In the genomic region with DNA sequence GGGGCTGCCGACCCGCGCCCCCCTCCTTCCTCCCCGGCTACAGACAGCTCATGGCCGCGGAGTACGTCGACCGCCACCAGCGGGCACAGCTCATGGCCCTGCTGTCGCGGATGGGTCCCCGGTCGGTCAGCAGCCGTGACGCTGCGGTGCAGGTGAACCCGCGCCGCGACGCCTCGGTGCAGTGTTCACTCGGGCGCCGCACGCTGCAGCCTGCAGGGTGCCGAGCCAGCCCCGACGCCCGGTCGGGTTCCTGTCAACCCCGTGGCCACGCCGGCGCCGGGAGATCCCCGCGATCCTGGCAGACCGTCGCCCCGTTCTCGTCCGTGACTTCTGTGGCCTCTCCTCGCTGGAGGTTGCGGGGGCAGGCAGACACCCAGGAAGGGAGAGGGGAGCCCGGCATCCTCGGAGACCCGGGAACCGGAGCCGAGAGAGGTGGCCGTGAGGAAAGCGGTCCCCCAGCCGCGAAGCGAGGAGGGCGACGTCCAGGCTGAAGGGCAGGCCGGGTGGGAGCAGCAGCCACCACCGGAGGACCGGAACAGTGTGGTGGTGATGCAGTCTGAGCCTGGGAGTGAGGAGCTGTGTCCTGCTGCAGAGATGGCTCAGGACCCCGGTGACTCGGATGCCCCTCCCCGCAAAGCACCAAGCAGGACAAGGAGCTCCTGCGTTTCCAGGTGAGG, we compare ENCODE assay signal across 14 mouse cellular contexts. TPM values are rescaled to one million over a fixed set of nuclear protein-coding genes. Genes with fewer than 3 reads are reported as not detected.
DNase-seq lines count a peak whose midpoint lies in the region; ATAC-seq and TF ChIP-seq lines count a peak whose summit lies in the region.
"Not testable (repeated sequence)": the region's sequence is repeated elsewhere in the genome, so short reads cannot be mapped to it uniquely, and the experiment has no call there.
"Had no signal": no experiment of that assay in that cellular context is flagged by ENCODE, and none has a peak within 500 bp of the region (broad histone marks: within the 10 kb centered on the region; RNA-seq: fewer than 3 reads in every experiment).

No protein-coding gene starts in this region.

- not testable (repeated sequence) for TF ChIP-seq CTCF in ES-Bruce4 (IDR thresholded peaks at IDR 0.05; ENCODE audit: low read depth, low read length); intestine, postnatal 0 days (IDR thresholded peaks at IDR 0.05; ENCODE audit: low read depth); olfactory bulb, adult 2 months (IDR thresholded peaks at IDR 0.05; ENCODE audit: insufficient read depth, low read depth, low read length)

- H3K4me1 ChIP-seq in ES-Bruce4 (ENCODE audit: control insufficient read depth, insufficient read depth, low read length); intestine, postnatal 0 days (replicated peaks; ENCODE audit: control insufficient read depth, insufficient read depth, low read length); liver, embryonic 12.5 days; olfactory bulb, adult 2 months (ENCODE audit: control insufficient read depth, insufficient read depth, low read length): not testable (repeated sequence)
- H3K4me1 ChIP-seq in embryonic facial prominence, embryonic 10.5 days, result peaks cover 12% of the 10 kb centered on the region
- H3K4me1 ChIP-seq in midbrain, embryonic 10.5 days, result peaks cover 13% of the 10 kb centered on the region

- peak; percentile 57 for DNase-seq in embryonic facial prominence, embryonic 10.5 days (ENCODE audit: low spot score)
- DNase-seq in heart, postnatal 14 days, result peak; percentile 11
- peak; percentile 52 for DNase-seq in midbrain, embryonic 10.5 days (ENCODE audit: low spot score)

- not testable (repeated sequence) for H3K9me3 ChIP-seq in ES-Bruce4 (replicated peaks; ENCODE audit: control insufficient read depth, insufficient read depth, low read length, poor library complexity, severe bottlenecking); embryonic facial prominence, embryonic 10.5 days; intestine, postnatal 0 days (ENCODE audit: control insufficient read depth); liver, embryonic 12.5 days (replicated peaks); midbrain, embryonic 10.5 days (replicated peaks)

- 0 out of 2 replicates have a peak, but pooled peaks have one; percentile 27 for ATAC-seq in frontal cortex, adult (ENCODE audit: low TSS enrichment)
- ATAC-seq in intestine, postnatal 0 days, result peak; percentile 45; the same call in 1 of the 2 replicates
- ATAC-seq in liver, embryonic 12.5 days, result 0 out of 2 replicates have a peak, but pooled peaks have one; percentile 24

- WGBS in embryonic facial prominence, embryonic 10.5 days, result 2% methylated on average over 62 of the region's 65 CpGs
- WGBS in intestine, postnatal 0 days, result 2% methylated on average over 41 of the region's 65 CpGs
- 5% methylated on average over 51 of the region's 65 CpGs for WGBS in liver, embryonic 12.5 days (ENCODE audit: insufficient replicate concordance)
- WGBS in midbrain, embryonic 10.5 days, result 2% methylated on average over 58 of the region's 65 CpGs
- 4% methylated on average over 61 of the region's 65 CpGs for WGBS in olfactory bulb, adult 2 months

- not testable (repeated sequence) for H3K27me3 ChIP-seq in ES-Bruce4 (ENCODE audit: control insufficient read depth, insufficient read depth, low read length, poor library complexity, severe bottlenecking); intestine, postnatal 0 days (replicated peaks; ENCODE audit: control insufficient read depth, insufficient read depth, low read length)
- H3K27me3 ChIP-seq in embryonic facial prominence, embryonic 10.5 days (replicated peaks; ENCODE audit: low read depth, poor library complexity, severe bottlenecking), result peaks cover 57% of the 10 kb centered on the region
- H3K27me3 ChIP-seq in liver, embryonic 12.5 days (replicated peaks), result peaks cover 62% of the 10 kb centered on the region
- H3K27me3 ChIP-seq in midbrain, embryonic 10.5 days (ENCODE audit: low read depth, poor library complexity, severe bottlenecking), result peaks cover 48% of the 10 kb centered on the region

- H3K27ac ChIP-seq in ES-Bruce4 (ENCODE audit: insufficient read depth, low read length); embryonic facial prominence, embryonic 10.5 days (replicated peaks); intestine, postnatal 0 days (ENCODE audit: low read depth, low read length); liver, embryonic 12.5 days; olfactory bulb, adult 2 months (ENCODE audit: insufficient read depth, low read depth, low read length): not testable (repeated sequence)
- H3K27ac ChIP-seq in midbrain, embryonic 10.5 days (replicated peaks), result 0 out of 2 replicates have a peak overlapping the region, but pooled peaks have one; percentile 33

- peak overlapping the region; percentile 24 for H3K4me3 ChIP-seq in ES-Bruce4 (ENCODE audit: low read depth, low read length)
- H3K4me3 ChIP-seq in embryonic facial prominence, embryonic 10.5 days, result peak overlapping the region; percentile 55
- peak overlapping the region; percentile 37 for H3K4me3 ChIP-seq in intestine, postnatal 0 days (ENCODE audit: low read depth, low read length)
- H3K4me3 ChIP-seq in liver, embryonic 12.5 days, result peak overlapping the region; percentile 41
- peak overlapping the region; percentile 55 for H3K4me3 ChIP-seq in midbrain, embryonic 10.5 days
- peak overlapping the region; percentile 18 for H3K4me3 ChIP-seq in olfactory bulb, adult 2 months (ENCODE audit: insufficient read depth, low read depth, low read length)

- peak overlapping the region; percentile 68 for H3K4me2 ChIP-seq in intestine, postnatal 0 days (replicated peaks; ENCODE audit: low read depth)
- H3K4me2 ChIP-seq in liver, embryonic 12.5 days, result peak overlapping the region; percentile 62

- intact Hi-C loops in heart, postnatal 14 days (cut with DNase I), result not testable (repeated sequence)

- not testable (repeated sequence) for TF ChIP-seq EP300 in ES-Bruce4 (IDR thresholded peaks at IDR 0.05; ENCODE audit: insufficient read depth, low read depth, low read length)

- TF ChIP-seq POLR2A in ES-Bruce4 (IDR thresholded peaks at IDR 0.05; ENCODE audit: insufficient read depth, low read length); olfactory bulb, adult 2 months (IDR thresholded peaks at IDR 0.05; ENCODE audit: insufficient read depth, low read depth, low read length): not testable (repeated sequence)

- H3K9ac ChIP-seq in ES-Bruce4 (ENCODE audit: low read depth, poor library complexity, severe bottlenecking), result peak overlapping the region; percentile 17; the same call in 1 of the 2 replicates
- not testable (repeated sequence) for H3K9ac ChIP-seq in intestine, postnatal 0 days (ENCODE audit: low read depth, low read length); liver, embryonic 12.5 days

- not testable (repeated sequence) for H3K36me3 ChIP-seq in ES-Bruce4 (ENCODE audit: control insufficient read depth, insufficient read depth, low read length, poor library complexity, severe bottlenecking); embryonic facial prominence, embryonic 10.5 days (replicated peaks); intestine, postnatal 0 days (ENCODE audit: control insufficient read depth, insufficient read depth); liver, embryonic 12.5 days; midbrain, embryonic 10.5 days

RNA-seq across cellular contexts. Expression of gene Slc10a4, which starts 7.1 kb away (rescaled TPM):
- polyA plus RNA-seq in ES-Bruce4 (2011; ENCODE audit: insufficient read depth, insufficient read length, low read depth, missing spikeins), result not detected in 2 replicates
- 2.1 and 2.6 TPM in 2 replicates for polyA plus RNA-seq in embryonic facial prominence, embryonic 10.5 days (2016; fragmentation: Nextera tagmentation; extraction: Ambion mirVana)
- not detected for total RNA-seq in heart, postnatal 14 days (2021)
- polyA plus RNA-seq in intestine, postnatal 0 days (2015; fragmentation: Nextera tagmentation; extraction: Ambion mirVana), result 5.1 and 6.3 TPM in 2 replicates
- polyA plus RNA-seq in liver, embryonic 12.5 days (2016; fragmentation: Nextera tagmentation; extraction: Ambion mirVana), result 0.13 and 0.18 TPM in 2 replicates
- polyA plus RNA-seq in midbrain, embryonic 10.5 days (2016; fragmentation: Nextera tagmentation; extraction: Ambion mirVana), result 1.9 and 6.6 TPM in 2 replicates
- not detected in 2 replicates for polyA plus RNA-seq in olfactory bulb, adult 2 months (2012; ENCODE audit: insufficient read depth, insufficient read length, low replicate concordance, missing spikeins)
- total RNA-seq: heart, postnatal 25 days had no signal
- polyA plus RNA-seq: Patski had no signal

RNA-seq across cellular contexts. Expression of gene Gm10135, which starts 39.2 kb away (rescaled TPM):
- polyA plus RNA-seq in ES-Bruce4 (2011; ENCODE audit: insufficient read depth, insufficient read length, low read depth, missing spikeins), result not detected in 2 replicates
- not detected in 2 replicates for polyA plus RNA-seq in embryonic facial prominence, embryonic 10.5 days (2016; fragmentation: Nextera tagmentation; extraction: Ambion mirVana)
- total RNA-seq in heart, postnatal 14 days (2021), result not detected
- not detected in 2 replicates for polyA plus RNA-seq in intestine, postnatal 0 days (2015; fragmentation: Nextera tagmentation; extraction: Ambion mirVana)
- polyA plus RNA-seq in liver, embryonic 12.5 days (2016; fragmentation: Nextera tagmentation; extraction: Ambion mirVana), result not detected in 2 replicates
- polyA plus RNA-seq in midbrain, embryonic 10.5 days (2016; fragmentation: Nextera tagmentation; extraction: Ambion mirVana), result not detected in 2 replicates
- polyA plus RNA-seq in olfactory bulb, adult 2 months (2012; ENCODE audit: insufficient read depth, insufficient read length, low replicate concordance, missing spikeins), result not detected in 2 replicates
- total RNA-seq: adrenal gland, postnatal 4 days; heart, postnatal 25 days; layer of hippocampus, adult 8-10 months; left cerebral cortex, postnatal 36 days had no signal
- polyA plus RNA-seq: frontal cortex, adult 2 months; Patski had no signal
